Mouse (Mus musculus): ENCODE measurements at regions not wholly inside any gene's neighbourhood (a gene's known extent, or its start where the extent isn't known, plus 50 kb on each side); places are given as distances from the start of the nearest gene placed in this dataset.

DNA sequence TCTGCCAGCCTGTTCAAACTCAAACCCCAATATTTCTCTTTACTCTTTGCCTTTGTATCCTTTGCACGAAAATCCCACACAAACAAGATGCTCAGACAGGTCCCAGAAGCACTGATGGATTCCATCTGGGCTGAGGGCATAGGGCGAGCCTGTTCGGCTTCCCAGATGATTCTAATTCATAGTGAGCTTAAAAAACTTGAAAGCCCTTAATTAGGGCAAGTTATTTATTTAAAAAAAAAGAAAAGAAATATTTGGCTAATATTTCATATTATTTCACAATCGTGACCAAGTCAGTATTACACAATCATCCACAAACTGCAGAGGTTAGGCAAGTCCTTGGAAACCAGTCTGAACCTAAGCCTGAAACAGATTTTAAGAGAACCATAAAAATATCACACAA is 93.7 kb upstream of the Dapk1 start:
- TF ChIP-seq CTCF (IDR thresholded peaks at IDR 0.05; ENCODE audit: low read depth) = no peak
- TF ChIP-seq EP300 (IDR thresholded peaks at IDR 0.05; ENCODE audit: low read depth) = no peak; the same call in 1 of the 2 replicates

All from liver, postnatal 0 days (tissue).